Mouse (Mus musculus) fibroblast of lung, adult 2 months (primary cell): ENCODE data around the gene Lingo4.
A peak's percentile ranks its signal among the peaks of the same experiment; 100 is the strongest.

ENCODE experiments used
- DNase-seq: peaks from one replicate; pipeline ENCODE4 v3.0.0-alpha.2; 2011; ENCODE audit warnings: low read depth

Lingo4 gene

GRCm38 (mm10) chr3:94388047-94388446 lies 10.3 kb upstream of the Lingo4 start:
- DNase-seq = no peak

GRCm38 (mm10) chr3:94389420-94389819 lies 8.9 kb upstream of the Lingo4 start:
- no peak for DNase-seq

- DNase-seq = no peak
Measured at GRCm38 (mm10) chr3:94391001-94391400, 7.3 kb upstream of the Lingo4 start.

- DNase-seq = no peak
Measured at GRCm38 (mm10) chr3:94392128-94392527, 6.2 kb upstream of the Lingo4 start.

GRCm38 (mm10) chr3:94393049-94393448 lies 5.3 kb upstream of the Lingo4 start:
- no peak for DNase-seq

GRCm38 (mm10) chr3:94396336-94396735 lies 2.0 kb upstream of the Lingo4 start:
- no peak for DNase-seq

GRCm38 (mm10) chr3:94396851-94397250 lies 1.5 kb upstream of the Lingo4 start:
- no peak for DNase-seq

GRCm38 (mm10) chr3:94398943-94399481 lies 695 bp downstream of the Lingo4 start:
- no peak for DNase-seq

- DNase-seq = no peak
Measured at GRCm38 (mm10) chr3:94399663-94400310, 1.5 kb downstream of the Lingo4 start.

GRCm38 (mm10) chr3:94402451-94402850 lies 4.1 kb downstream of the Lingo4 start:
- DNase-seq = no peak

GRCm38 (mm10) chr3:94404366-94405054 lies 6.2 kb downstream of the Lingo4 start:
- no peak for DNase-seq

GRCm38 (mm10) chr3:94405561-94405960 lies 7.2 kb downstream of the Lingo4 start:
- no peak for DNase-seq

- no peak for DNase-seq
Measured at GRCm38 (mm10) chr3:94412530-94412929, 14.2 kb downstream of the Lingo4 start.

- peak; percentile 89 for DNase-seq
Measured at GRCm38 (mm10) chr3:94413031-94413679, 14.8 kb downstream of the Lingo4 start, which contains the start of gene Tdrkh. Tdrkh (plus strand) TSS chr3:94413273.

GRCm38 (mm10) chr3:94430980-94431379 lies 32.7 kb downstream of the Lingo4 start:
- DNase-seq = no peak

GRCm38 (mm10) chr3:94434305-94434704 lies 36.0 kb downstream of the Lingo4 start:
- no peak for DNase-seq

GRCm38 (mm10) chr3:94436420-94436819 lies 38.1 kb downstream of the Lingo4 start:
- no peak for DNase-seq

GRCm38 (mm10) chr3:94441182-94441581 lies 42.9 kb downstream of the Lingo4 start:
- DNase-seq = no peak

GRCm38 (mm10) chr3:94442951-94443596 lies 44.8 kb downstream of the Lingo4 start, which contains the start of gene Mrpl9:
Mrpl9 (plus strand) TSS chr3:94443318.
- DNase-seq = peak; percentile 64

- no peak for DNase-seq
Measured at GRCm38 (mm10) chr3:94443597-94443964, 45.3 kb downstream of the Lingo4 start, which contains the start of gene Oaz3. Oaz3 (minus strand) TSS chr3:94443915.

GRCm38 (mm10) chr3:94449377-94449776 lies 51.1 kb downstream of the Lingo4 start:
- DNase-seq = no peak
